Mouse (Mus musculus) left cerebral cortex, adult 11 months (tissue): ENCODE results near the gene Arpin.
A peak's percentile ranks its signal among the peaks of the same experiment; 100 is the strongest.

ENCODE experiments used
- DNase-seq: peaks from one replicate; pipeline ENCODE4 v3.0.0; 2022; ENCODE audit warnings: low spot score

Gene Arpin

DNA sequence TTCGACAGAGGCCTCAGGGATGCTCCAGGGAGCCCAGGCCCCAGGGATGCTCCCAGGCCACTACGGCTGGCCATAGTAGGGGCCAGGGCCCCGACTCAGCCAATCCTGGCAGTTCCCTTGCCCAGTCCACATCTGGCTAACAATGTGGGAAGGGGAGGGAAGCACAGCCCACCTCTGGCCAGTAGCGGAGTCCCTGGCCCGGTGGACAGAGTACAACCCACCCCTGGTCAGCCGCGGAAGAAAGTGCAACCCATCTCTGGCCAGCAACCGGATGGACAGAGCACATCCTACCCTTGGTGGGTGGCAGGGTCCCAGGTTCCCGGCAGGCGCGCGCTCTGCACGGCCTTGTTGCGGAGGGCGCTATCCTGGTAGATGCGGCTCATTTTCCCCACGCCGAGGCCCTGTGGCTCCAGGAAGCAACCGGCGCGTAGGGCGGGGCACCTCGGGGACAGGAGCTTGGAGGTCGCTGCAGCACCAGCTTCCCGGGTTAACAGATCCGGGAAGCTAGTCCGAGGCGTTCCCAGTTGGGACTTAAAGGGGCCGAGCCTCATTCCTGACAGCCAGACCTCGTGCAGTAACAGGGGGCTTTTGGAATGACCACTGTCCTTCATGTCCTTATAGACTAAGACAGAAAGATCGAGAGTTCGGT is at the start of gene Arpin:
Gene Arpin, minus strand, starts transcription at position 498 of the 649 bp plus-strand sequence.
- peak; percentile 21 for DNase-seq

DNA sequence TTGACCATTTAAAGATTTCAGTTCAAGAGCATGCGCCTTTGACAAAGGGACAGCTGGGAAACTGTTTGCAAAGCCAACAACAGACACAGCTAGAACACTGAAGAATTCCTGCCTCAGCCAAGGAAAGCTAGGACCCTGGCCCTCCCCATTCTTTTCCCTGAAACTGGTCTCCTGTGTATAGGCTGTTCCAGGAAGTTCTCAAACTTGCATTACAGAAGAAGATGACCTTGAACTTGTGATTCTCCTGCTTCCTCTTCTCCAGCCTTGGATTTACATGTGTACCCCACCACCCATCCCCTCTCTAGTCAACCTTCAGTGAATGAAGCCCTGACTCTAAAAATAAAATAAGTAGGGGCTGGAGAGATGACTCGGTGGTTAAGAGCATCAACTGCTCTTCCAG is 40.2 kb upstream of the Arpin start:
- DNase-seq = no peak

DNA sequence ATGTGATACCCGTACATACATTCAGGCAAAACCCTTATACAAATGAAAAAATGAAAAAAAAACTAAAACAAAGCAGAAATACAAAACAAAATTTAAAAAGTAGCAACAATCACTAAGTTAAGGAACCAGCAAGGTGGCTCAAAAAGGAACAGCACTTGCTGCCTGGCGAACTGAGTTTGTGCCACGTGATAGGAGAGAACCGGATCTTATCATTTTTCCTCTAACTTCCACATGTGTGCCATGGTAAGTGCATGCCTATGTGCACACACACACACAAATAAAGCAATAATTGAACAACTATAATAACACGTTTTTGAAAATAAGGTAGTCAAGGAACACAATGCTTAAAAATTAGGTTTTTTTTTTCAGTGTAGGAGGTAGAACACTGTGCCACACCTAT is 37.0 kb upstream of the Arpin start:
- DNase-seq = no peak

DNA sequence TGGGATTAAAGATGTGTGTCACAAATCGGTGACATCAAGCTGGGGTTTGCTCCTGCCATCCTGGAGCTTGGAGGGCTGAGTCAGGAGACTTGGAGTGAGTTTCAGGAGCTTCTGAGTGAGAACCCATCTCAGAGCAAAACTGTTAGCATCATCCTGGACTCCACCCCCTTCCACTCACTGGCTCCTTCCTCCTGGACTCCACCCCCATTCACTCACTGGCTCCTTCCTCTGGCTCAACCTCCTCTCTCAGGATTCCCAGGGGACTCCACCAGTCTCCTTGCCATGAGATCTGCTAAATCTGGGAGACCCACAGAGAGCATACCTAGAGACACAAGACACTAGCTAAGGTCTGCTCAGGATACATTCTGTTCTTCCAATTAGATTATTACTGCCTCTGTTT is 35.2 kb upstream of the Arpin start:
- DNase-seq = no peak

DNA sequence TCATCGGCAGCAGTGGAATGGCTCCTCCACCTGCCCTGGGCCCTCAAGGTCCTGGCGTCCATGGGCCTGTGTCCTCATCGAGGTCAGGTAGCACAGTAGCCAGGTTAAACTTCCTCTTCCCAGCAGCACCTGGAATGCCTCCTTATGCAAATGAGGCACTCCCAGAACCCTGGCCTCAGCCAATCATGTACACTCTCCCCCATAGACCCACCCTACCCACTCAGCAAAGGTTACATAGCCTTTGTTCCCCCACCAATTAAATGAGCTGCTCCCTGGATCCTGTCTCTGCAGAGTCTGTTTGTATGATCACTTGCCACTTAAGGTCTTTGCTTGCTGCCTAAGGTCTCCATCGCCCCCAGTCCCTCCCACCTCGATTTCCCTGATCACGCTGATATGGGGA is 33.2 kb upstream of the Arpin start:
- no peak for DNase-seq

DNA sequence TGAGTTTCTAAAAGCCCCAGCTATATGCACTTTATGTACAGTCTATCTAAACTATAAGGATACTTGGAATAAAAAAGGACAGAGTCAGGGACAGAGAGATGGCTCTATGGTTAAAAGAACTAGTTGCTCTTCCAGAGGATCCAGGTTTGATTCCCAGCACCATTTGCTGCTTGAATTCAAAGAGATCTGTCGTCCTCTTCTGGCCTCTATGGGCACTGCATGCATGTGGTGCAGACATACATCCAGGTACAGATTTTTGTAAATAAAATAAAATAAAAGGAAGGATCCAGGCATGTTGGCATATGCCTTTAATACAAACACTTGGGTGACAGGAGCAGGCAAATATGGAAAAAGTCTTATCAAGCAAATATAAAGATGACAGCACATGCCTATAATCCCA is 26.4 kb upstream of the Arpin start:
- no peak for DNase-seq

DNA sequence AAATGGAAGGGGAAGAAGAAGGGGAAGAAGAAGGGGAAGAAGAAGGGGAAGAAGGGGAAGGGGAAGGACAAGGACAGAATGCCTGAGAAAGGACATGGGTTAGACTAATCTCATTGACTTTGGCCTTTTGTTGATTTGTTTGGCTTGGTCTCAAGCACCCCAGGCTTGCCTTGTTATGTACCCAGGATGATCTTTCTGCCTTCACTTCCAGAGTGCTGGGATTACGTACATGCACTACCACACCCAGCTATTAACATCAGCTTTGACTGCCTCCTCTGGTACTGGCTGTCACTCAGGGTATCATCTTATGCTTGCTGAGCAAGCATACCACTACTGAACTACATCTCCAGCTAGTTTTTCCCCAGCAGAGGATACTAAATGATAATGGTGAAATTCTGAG is 21.0 kb upstream of the Arpin start:
- no peak for DNase-seq

DNA sequence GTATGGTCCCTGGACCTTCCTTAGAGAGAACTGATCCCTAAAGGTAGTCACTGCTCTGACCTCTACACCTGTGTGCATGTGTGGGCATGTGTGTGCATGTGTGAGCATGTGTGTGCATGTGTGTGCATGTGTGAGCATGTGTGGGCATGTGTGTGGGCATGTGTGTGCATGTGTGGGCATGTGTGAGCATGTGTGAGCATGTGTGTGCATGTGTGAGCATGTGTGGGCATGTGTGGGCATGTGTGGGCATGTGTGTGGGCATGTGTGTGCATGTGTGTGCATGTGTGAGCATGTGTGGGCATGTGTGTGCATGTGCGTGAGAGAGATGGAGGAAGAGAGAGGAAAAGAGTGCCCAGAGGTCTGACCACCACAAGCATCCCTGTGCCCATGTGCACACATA is 19.7 kb upstream of the Arpin start:
- DNase-seq = no peak

DNA sequence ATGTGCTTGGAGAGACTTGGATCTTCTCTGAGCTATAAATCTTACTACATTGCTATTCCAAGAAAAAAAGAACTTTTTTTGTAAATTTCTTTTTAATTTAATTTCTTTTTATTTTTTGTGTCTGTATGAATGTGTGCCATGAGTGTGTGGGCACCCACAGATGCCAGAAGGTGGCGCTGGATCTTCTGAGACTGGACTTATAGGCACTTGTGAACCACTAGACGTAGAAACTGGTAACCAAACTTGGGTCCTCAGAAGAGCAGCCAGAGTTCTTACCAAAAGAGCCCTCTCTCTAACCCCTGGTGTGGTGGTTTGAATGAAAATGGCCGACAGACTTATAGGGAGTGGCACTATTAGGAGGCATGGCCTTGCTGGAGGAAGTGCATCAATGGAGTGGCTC is 15.9 kb upstream of the Arpin start:
- no peak for DNase-seq

DNA sequence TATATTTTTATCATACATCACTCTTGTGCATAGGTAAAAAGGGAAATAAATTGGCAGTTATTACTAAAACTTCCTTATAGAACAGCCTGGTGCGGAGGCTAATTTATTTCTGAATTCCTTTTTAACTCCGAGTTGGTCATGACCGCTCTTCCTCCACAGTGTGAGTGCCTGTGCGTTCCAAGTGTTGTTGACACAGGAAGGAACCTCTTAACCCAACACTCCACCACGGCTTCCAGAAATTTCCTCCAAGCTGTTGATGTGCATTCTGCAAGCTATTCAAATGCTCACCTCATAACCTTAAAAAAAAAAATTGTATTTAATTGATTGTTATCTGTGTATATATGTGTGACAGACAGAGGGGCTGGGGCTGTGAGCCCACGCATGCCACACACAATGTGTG is 15.1 kb upstream of the Arpin start:
- no peak for DNase-seq

DNA sequence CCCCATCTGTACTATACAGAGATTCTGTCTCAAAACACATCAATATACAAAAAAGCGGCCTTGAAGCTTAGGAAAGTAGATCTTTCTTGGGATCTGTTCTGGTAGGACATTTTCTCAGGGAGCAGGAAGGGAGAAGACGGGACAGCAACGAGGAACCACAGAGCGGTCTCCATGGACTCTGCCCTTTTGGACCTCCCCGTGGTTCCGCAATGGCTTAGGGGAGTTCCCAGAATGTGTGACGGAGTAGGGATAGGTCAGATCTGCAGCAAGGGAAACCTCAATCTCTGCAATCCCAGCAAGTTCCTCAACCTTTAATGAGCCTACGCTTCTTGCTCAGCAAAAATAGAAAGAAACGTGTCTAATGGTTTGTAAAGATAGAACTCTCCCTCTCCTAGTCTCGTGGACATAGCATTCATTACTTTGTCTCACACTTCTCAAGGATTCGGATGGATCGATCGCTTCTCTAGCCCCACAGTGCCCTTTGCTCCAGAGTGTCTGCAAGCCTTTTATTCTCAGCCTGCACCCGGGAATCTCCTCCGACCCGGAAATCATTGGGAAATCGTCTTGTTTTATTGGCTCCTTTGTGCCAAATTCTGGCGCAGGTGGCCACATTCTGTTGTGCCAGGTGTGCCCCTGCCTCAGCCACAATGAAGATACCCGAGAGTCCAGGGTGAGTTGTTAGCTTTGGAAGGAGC is 499 bp upstream of the Arpin start:
- no peak for DNase-seq

DNA sequence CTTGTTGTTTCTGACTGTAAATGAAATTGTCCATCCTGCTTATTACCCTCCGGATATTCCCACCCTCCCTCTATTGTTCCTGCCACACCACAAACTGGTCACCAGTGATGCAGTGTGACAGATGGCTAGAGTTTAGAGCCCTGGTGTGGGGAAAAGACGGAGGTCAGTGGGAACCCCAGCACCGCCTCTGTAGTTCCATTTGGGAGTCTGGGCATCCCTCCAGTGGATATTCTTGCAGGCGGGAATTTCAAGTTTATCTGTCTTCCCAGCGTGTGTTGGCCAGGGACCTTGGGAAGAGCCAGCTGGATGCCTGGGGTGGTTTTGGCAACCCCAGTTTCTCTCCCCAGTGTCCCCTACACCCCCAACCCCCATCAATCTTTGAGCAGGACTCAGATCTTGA is 698 bp downstream of the Arpin start:
- no peak for DNase-seq

DNA sequence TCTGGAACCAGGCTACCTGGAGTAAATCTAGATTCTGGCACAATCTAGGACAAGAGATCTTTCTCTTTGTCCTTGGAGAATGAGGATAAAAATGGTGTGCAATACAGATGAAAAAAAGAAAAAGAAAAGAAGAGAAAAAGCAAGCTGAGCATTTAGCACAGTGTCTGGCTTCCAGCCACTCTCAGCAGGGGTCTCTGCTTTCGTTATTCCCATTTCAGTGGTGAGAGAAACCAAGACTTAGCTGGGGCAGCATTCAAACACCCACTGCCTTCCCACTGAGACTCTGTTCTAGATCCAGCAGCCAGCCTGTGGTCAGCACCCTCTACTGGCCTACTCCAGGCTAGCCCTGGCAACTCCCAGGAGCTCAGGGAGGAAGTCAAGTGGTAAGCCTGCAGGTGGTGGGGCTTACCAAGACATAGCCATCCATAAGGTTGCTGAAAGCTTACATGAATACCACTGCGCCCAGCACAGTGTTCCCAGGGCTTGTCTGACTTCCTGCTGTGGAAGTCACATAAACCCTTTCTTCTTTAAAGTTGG is 6.6 kb downstream of the Arpin start:
- no peak for DNase-seq

DNA sequence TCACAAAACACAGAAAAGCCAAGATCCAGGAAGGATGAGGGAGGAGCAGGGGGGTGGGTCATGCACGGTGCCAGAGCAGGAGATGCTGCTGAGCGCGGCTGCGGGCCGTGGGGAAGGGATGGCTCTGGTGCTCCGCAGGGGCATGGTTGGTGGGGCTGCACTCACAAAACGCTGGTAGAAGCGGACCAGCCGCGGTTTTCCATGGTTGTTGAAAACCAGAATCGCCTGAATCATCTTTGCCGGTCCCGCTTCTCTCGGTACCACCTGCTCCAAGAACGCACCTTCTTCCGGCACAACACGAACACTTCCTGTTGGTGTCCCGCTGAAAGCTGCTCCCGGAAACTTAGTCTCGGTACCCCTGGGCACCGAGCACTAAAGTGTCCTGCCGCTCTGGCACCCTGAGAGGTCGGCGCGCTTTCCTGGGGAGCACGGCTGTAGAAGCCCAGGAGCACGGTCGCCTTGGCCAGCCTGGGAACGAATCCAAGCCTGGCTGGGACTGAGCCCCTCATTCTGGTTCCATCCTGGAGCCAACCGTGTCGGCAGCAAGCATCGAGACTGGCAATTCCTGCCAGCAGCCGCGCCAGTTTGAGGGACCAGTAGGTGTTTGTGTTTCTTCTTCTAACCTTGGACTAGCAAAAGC is 14.7 kb downstream of the Arpin start, which contains the start of gene Ap3s2:
Gene Ap3s2, minus strand, starts transcription at position 306 of the 640 bp plus-strand sequence.
- DNase-seq = peak; percentile 87

DNA sequence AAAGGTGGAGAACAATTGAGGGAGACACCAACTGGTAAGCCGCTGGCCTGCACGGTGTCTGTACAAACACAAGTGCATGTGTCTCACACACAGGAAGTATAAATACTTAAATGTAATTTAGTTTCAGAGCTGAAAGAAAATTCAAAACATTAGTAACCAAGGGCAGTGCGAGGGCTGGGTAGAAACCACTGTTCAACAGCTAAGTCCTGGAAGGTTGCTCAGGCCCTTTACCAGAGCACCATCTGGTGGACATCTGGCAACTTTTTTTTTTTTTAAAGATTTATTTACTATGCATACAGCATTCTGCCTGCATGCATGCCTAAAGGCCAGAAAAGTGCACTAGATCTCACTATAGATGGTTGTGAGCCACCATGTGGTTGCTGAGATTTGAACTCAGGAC is 20.6 kb downstream of the Arpin start:
- DNase-seq = no peak

DNA sequence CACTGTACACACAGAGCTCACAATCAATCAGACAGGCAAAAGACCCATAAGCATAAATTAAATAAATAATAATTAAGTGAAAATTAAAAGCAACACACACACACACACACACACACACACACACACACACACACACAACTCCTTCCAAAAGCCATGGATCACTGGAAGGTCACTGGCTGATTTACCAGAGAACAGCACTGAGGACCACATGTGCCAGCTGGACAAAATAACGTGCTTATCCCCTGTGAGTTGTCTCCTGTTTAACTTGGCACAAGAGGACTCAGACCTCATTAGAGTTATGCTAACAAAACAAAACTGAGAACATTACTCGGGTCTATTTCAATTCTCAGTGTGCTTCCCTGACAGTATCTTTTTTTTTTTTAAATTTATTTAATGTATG is 27.8 kb downstream of the Arpin start:
- no peak for DNase-seq

DNA sequence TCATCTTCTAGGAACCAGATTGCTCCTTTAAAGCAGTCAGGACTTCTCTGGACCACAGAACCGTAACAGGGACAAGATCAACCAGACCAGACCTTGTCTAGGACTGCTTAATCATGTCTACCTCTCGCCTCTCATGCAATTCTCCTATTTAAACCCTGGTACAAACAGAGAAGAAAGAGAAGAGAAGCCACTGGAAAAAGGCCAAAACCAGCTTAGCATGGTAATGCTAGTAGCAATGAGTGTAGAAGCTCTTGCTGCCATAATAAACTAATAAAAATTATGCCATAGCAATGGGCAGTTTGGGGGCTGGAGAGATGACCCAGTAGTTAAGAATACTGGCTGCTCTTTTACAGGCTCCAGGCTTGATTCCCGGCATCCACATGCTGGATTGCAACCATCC is 28.2 kb downstream of the Arpin start:
- no peak for DNase-seq

DNA sequence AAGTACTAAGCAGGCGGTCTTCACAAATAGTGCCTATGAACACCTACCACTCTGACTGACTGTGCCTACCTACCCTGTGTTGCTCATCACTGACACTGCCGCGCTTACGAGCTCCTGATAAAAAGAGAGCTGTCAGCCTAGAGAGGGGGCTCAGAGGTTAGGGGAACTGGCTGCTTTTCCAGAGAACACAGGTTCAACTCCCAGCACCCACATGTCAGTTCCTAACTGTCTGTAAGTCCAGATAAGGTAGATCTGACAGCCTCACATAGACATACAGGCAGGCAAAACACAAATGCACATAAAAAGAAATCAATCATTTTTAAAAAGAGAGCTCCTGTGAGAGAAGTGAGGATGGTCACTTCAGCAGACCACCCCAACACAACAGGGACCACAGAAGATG is 30.0 kb downstream of the Arpin start:
- no peak for DNase-seq

DNA sequence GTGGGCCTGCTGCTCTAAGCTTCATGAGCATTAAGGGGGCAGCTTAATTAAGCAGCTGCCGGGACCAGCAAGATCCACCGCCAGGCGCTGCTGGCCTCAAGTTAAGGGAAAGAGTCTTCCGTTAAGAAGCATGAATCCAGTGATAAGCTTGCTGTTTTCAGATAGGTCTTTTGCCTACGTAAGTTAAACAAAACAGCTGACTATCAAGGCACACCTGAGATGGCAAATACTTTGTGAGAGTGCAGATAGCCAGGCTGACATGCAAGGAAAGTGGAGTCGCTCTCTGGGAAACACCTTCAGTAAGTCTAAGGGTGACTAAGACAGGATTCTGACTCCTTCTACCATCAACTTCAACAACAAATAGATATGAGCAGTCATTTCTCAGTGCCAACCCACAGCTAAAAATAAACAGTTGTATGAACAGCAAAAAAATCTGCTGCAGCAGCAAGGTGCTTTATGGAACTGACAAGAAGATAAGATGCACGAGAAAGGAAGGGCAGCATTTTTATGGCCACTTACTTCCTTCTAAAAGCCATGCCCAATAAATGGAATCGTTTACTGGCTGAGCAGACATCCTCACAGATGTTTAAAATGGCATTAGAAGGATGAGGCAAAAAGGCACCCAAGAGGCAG is 31.9 kb downstream of the Arpin start:
- no peak for DNase-seq

DNA sequence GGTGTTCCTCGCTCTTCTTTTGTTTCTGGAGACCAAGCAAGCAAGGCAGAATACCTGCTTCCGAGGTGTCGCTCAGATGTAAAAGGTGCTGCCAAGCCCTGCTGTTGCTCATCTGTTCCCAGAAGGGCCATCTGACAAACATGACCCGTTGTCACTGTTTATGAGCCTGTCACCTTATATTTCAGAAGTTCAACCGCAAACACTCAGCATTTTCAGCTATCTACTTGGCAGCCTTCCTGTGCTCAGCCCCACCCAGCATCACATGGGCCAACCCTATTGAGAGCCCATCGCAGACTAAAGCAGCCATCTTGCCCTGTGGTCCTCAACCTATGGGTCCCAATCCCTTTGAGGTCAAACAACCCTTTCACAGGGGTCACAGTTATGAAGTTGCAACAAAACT is 34.4 kb downstream of the Arpin start:
- DNase-seq = no peak

DNA sequence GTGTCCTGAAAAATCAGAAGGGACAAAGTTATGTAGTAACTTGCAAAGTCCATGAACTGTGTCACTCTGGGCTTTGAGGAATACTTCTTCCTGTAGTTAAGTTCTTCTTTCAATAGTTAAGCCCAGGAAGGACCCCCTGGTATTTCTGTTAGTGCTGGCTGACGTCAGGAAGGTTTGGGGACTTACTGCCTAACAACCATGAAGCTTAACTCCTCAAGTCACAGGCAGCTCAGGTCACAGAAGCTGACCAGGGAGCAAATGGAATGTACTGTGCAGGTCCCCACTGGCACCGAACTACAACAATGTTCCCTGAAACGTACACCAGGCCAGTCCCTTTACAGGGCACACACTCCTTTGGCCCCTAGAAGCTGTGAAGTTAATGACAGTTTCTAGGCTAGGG is 39.9 kb downstream of the Arpin start:
- no peak for DNase-seq

DNA sequence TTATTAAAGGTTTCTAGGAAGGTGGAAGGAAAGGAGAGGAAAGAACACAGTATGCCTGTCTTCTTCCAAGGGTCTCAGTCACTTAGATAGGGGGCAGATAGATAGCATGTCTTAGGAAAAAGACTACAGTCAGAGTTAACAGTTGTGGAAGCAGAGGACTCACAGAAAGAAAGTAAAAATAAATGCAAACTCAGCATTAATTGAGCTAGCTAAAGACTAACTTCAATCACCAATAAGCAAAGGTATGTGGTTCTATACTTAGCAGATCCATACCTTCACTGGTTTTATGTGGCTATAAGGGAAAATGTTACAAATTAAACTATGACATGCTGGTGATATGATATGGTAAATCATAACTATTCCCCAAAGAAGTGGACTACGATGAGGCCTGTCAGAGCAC is 40.4 kb downstream of the Arpin start:
- DNase-seq = no peak
